Mouse (Mus musculus) embryonic facial prominence, embryonic 13.5 days (tissue): ENCODE measurements at regions not wholly inside any gene's neighbourhood (a gene's known extent, or its start where the extent isn't known, plus 50 kb on each side); places are given as distances from the start of the nearest gene placed in this dataset.

ENCODE experiments used
- ATAC-seq: fragments of 200-750 bp; cut with Nextera tagmentation; 2 replicates; pipeline ENCODE4 v1.8.0; 2017; ENCODE audit warnings: low read depth; ENCODE audit not compliant: insufficient number of reproducible peaks, insufficient read depth, low FRiP score, low TSS enrichment
- H3K27ac ChIP-seq: fragments of 300-500 bp; sonication (generic); 2 replicates; pipeline ENCODE4 v1.5.1; 2015; ENCODE audit warnings: moderate library complexity, mild to moderate bottlenecking, inconsistent platforms
- H3K27me3 ChIP-seq: fragments of 300-500 bp; sonication (generic); 2 replicates; pipeline ENCODE4 v1.6.1; 2015; ENCODE audit warnings: mild to moderate bottlenecking, inconsistent platforms
- H3K36me3 ChIP-seq: fragments of 300-500 bp; sonication (generic); 2 replicates; pipeline ENCODE4 v1.6.1; 2015; ENCODE audit warnings: mild to moderate bottlenecking, inconsistent platforms
- H3K4me1 ChIP-seq: fragments of 300-500 bp; sonication (generic); 2 replicates; pipeline ENCODE4 v1.6.1; 2015; ENCODE audit warnings: inconsistent platforms
- H3K4me2 ChIP-seq: fragments of 300-500 bp; sonication (generic); 2 replicates; pipeline ENCODE4 v1.6.1; 2015; ENCODE audit warnings: moderate library complexity, mild to moderate bottlenecking, inconsistent platforms
- H3K4me3 ChIP-seq: fragments of 300-500 bp; sonication (generic); 2 replicates; pipeline ENCODE4 v1.5.1; 2015; ENCODE audit warnings: mild to moderate bottlenecking, inconsistent platforms
- H3K9ac ChIP-seq: fragments of 300-500 bp; sonication (generic); 2 replicates; pipeline ENCODE4 v1.6.1; 2015; ENCODE audit warnings: mild to moderate bottlenecking, inconsistent platforms
- H3K9me3 ChIP-seq: fragments of 300-500 bp; sonication (generic); 2 replicates; pipeline ENCODE4 v1.6.1; 2016; ENCODE audit warnings: inconsistent platforms
- whole genome bisulfite sequencing: fragments of 180-500 bp; shearing (Covaris S2); methylation state at CpG from one replicate; pipeline ENCODE4 v1.1.7; 2015; ENCODE audit warnings: mixed read lengths; 5-methylcytosine and 5-hydroxymethylcytosine counted together

DNA sequence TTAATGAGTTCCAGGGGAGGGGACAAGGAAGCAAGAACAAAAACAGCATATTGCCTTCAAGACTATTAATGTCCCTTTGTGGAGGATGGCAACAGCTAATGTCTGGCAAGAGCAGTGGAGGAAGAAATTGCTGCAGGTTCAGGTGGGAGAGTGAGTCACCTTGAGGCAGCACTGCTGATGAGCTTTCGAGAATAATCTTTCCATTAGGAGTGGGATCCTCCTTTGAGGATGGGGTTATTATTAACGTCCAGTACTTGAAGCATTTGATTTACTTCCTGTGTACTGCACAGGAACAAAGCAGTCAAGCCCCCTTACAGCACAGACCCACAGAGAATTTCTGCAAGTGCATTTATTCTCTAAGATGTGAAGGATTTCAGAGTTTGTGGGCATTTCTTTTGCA, 671.2 kb upstream of the Stxbp6 start:
- no peak for ATAC-seq
- H3K4me1 ChIP-seq = no peaks in the 10 kb centered on the region

DNA sequence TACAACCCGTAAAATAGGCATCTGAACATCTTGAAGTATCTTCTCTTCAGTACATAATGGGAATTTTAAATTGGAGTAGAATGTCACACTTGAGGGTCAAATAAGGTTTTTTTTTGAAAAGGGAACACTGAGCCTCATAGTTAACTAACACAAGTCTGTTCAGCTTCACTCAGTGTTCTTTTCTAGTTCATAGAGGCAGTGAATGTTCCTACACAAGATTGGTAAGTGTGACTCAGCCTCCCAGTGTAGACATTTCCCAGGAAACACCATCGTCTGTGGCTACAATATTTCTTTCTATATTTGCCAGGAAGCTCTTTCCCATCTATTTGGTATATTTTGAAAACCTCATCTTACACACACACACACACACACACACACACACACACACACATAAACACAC, 670.1 kb upstream of the Stxbp6 start:
- Histone ChIP-seq H3K4me3 (no peak overlapping the region), H3K27me3 (no peaks in the 10 kb centered on the region), H3K36me3 (no peaks in the 10 kb centered on the region), H3K9me3 (no peaks in the 10 kb centered on the region), H3K27ac (no peak overlapping the region), H3K4me1 (no peaks in the 10 kb centered on the region), H3K9ac (no peak overlapping the region), H3K4me2 (no peak overlapping the region)
- no peak for ATAC-seq
- WGBS = 80% methylated on average over 2 of the region's 2 CpGs

More for the DNA sequence above, 671.2 kb upstream of the Stxbp6 start:
- no peaks in the 10 kb centered on the region for H3K9me3 ChIP-seq
- no peak overlapping the region for H3K4me2 ChIP-seq
- no peak overlapping the region for H3K9ac ChIP-seq
- WGBS = 50% methylated on average over 2 of the region's 2 CpGs
- no peak overlapping the region for H3K4me3 ChIP-seq
- H3K36me3 ChIP-seq = no peaks in the 10 kb centered on the region
- H3K27me3 ChIP-seq = no peaks in the 10 kb centered on the region
- H3K27ac ChIP-seq = no peak overlapping the region

DNA sequence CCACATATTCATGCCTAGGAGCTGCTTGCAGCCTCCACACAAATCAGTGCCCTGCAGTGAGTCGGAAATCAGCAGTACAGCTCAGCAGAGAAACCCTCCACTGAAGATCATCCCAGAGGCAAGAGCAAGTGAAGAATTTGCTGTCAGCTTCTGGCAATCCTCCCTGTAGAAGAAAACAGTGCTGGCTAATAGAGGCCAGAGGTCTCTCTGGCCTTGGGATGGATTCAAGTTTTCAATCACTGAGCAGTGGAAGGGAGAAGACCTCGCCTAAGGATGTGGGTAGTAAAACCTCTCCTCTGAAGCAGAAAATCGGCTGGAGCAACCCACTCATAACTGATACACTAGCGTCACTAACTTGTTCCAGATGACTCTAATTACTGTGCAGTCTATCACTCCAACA, 659.2 kb upstream of the Stxbp6 start:
- 19% methylated on average over 4 of the region's 4 CpGs for WGBS
- Histone ChIP-seq H3K4me3 (no peak overlapping the region), H3K4me1 (peaks cover 4% of the 10 kb centered on the region; the same call in 1 of the 2 replicates), H3K27ac (no peak overlapping the region), H3K9ac (no peak overlapping the region), H3K36me3 (no peaks in the 10 kb centered on the region), H3K27me3 (no peaks in the 10 kb centered on the region), H3K4me2 (no peak overlapping the region), H3K9me3 (no peaks in the 10 kb centered on the region)
- no peak for ATAC-seq

DNA sequence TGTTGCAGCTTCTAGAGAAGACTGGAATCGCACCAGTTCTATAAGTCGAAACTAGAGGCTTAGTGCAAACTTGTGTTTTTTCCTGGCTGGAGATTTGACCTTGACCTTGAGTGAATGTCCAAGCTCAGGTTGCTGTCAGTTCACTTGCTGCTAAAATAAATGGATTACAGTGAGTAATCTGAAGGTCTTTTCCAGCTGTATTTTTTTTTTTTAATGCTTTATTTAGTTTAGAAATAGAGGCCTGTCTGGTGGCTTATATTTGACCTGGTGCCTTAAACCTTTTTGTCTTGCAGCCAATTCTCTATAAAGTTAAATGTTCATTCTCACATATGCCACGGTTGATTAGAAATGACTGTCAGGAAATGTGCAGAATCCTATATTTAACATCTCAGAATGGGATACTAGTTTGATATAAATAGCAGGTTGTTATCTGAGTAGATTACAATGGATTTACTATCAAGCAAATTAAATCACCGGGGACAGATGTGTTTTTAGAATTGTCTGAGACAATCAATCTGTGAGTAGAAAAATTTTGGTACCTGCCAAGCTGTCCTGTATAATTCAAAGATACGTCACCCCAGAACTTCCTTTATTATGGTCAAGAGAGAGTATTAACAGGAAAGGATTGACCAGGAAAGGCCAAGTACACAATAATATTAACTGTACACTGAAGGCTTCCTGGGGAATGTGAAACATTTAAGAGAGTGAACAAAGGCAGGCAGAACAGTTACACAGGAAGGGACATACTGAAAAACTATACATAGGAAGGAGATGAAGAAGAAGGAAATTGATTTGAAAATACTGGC, 650.3 kb upstream of the Stxbp6 start:
- Histone ChIP-seq H3K36me3 (no peaks in the 10 kb centered on the region), H3K4me2 (no peak overlapping the region), H3K27me3 (no peaks in the 10 kb centered on the region), H3K4me3 (no peak overlapping the region), H3K4me1 (no peaks in the 10 kb centered on the region), H3K9ac (no peak overlapping the region), H3K9me3 (no peaks in the 10 kb centered on the region), H3K27ac (no peak overlapping the region)
- 80% methylated on average over 5 of the region's 5 CpGs for WGBS
- ATAC-seq = no peak

DNA sequence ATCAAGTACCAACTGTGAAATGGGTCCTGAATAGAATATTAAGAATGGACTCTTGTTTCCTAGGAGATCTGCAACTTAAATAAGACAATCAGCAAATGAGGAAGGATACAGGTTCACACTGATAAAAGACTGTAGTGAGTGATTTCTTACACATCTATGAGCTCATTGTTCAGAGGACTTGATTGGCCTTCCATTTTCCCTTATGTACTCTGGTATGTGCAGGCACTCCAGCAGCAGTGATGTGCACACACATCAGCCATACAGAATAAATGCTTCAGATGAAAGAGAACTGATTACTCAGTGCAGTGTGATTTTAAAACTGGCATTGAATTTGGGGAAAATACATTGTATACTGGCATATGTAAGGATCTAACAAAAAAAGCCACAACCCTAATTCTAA, 636.8 kb upstream of the Stxbp6 start:
- H3K27ac ChIP-seq = no peak overlapping the region

DNA sequence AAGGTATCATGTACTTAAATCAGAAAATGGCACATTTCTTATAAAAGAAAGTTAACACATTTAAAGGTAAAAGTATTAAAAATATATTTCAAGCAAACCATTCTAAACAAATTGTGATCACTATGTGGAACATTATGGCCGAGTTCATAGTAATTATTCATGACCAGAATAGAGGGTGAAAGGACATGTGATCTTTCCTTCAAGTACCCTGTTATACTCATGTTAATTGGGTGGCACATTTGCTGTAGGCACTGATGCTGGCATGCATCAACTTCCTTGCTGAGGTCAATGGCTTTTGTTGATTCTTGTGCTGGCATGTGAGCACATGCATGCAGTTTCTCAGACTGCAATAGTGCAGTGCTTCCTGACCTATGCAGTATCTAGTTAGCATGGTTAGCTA, 636.3 kb upstream of the Stxbp6 start:
- H3K4me3 ChIP-seq = no peak overlapping the region
- no peaks in the 10 kb centered on the region for H3K36me3 ChIP-seq
- WGBS = 68% methylated on average over 1 of the region's 1 CpGs
- no peaks in the 10 kb centered on the region for H3K27me3 ChIP-seq
- no peak overlapping the region for H3K27ac ChIP-seq
- H3K9me3 ChIP-seq = no peaks in the 10 kb centered on the region
- no peaks in the 10 kb centered on the region for H3K4me1 ChIP-seq
- H3K9ac ChIP-seq = no peak overlapping the region
- ATAC-seq = no peak
- no peak overlapping the region for H3K4me2 ChIP-seq

More for the DNA sequence above, 636.8 kb upstream of the Stxbp6 start:
- no peak overlapping the region for H3K4me3 ChIP-seq
- H3K9me3 ChIP-seq = no peaks in the 10 kb centered on the region
- no peaks in the 10 kb centered on the region for H3K36me3 ChIP-seq
- H3K9ac ChIP-seq = no peak overlapping the region
- H3K27me3 ChIP-seq = no peaks in the 10 kb centered on the region
- no peak overlapping the region for H3K4me2 ChIP-seq
- H3K4me1 ChIP-seq = no peaks in the 10 kb centered on the region
- ATAC-seq = no peak

DNA sequence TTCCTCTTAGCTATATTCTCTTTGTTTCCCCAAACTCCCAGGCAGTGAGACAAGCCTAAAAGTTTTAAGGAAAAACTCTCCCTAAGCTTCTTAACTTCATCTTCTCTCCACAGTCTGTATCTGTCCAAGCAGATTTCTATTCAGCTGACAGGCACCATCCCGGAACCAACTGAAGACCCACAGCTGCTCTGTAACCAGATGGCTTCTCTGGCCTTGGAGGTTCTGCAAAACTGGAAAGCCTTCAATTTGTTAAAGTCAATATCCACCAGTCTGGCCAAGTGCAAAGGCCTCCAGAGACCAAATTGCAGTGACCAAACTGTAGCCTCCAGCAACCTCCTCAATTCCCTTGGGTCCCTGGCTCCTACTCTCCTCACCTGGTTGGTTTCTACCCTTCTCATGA, 614.8 kb upstream of the Stxbp6 start:
- Histone ChIP-seq H3K4me3 (no peak overlapping the region), H3K4me1 (no peaks in the 10 kb centered on the region), H3K36me3 (no peaks in the 10 kb centered on the region), H3K9me3 (no peaks in the 10 kb centered on the region), H3K27ac (no peak overlapping the region), H3K4me2 (no peak overlapping the region), H3K27me3 (no peaks in the 10 kb centered on the region), H3K9ac (no peak overlapping the region)
- no peak for ATAC-seq
- 77% methylated on average over 1 of the region's 1 CpGs for WGBS

DNA sequence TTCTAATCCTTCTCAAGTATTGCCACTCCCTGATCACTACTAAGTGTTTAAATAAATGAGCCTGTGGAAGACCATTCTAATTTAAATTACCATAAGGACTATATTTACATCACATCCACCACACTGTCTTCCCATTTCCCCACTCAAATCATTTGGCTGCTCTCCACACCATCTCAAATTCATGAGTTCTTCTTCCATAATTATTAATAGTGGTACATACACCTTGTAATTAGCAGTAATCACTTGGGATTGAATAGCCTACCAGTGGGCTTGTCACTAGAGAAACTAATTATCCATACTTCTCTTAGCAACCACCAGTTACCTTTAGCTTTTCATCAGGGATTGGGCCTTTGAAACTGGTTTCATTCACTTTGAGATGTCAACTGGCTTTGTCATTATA, 612.3 kb upstream of the Stxbp6 start:
- Histone ChIP-seq H3K4me2 (no peak overlapping the region), H3K9me3 (no peaks in the 10 kb centered on the region), H3K4me3 (no peak overlapping the region), H3K27me3 (no peaks in the 10 kb centered on the region), H3K4me1 (no peaks in the 10 kb centered on the region), H3K27ac (no peak overlapping the region), H3K36me3 (no peaks in the 10 kb centered on the region), H3K9ac (no peak overlapping the region)
- no peak for ATAC-seq

DNA sequence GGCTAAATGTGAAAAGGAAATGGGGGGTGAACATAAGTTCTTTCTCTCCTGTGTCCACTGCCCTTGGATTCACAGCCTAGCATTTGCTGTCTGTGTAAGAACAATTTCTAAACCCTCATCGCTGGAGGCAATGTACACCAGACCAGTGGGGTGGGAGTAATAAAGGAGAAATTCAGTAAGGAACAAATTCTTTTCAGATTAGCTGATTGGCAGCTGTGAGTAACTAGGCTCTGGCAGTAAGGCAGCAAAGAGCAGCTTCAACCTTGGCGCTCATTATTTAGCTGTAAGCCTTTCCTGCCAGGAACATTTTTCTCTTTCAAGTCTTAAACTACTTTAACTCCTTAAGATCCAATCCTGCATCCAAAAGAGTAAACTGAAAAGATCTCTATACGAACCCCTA, 597.9 kb upstream of the Stxbp6 start:
- H3K4me3 ChIP-seq = no peak overlapping the region
- H3K27me3 ChIP-seq = no peaks in the 10 kb centered on the region
- H3K27ac ChIP-seq = no peak overlapping the region
- H3K9me3 ChIP-seq = no peaks in the 10 kb centered on the region
- H3K9ac ChIP-seq = no peak overlapping the region
- no peaks in the 10 kb centered on the region for H3K36me3 ChIP-seq
- peaks cover 16% of the 10 kb centered on the region for H3K4me1 ChIP-seq
- 23% methylated on average over 3 of the region's 3 CpGs for WGBS
- no peak overlapping the region for H3K4me2 ChIP-seq
- ATAC-seq = no peak

DNA sequence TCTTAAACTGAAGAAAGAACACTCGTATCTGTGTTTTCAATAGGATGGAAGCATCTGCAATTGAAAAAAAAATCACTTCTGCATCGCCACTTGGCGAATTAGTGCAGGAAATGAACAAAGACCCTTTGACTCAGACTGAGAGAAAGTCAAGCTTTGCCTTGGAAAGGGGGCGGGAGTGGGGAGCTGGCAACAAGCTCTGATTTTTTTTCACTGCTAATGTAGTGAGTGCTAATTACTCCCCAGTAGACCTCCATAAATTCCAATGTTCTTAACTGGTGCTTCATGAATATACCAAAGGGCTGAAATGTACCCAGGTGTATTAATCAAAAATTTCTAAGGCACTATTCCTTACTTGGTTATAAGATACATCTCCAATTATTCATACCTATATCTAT, 597.0 kb upstream of the Stxbp6 start:
- Histone ChIP-seq H3K4me2 (no peak overlapping the region), H3K9ac (no peak overlapping the region), H3K36me3 (no peaks in the 10 kb centered on the region), H3K27ac (no peak overlapping the region), H3K4me1 (peaks cover 16% of the 10 kb centered on the region), H3K27me3 (no peaks in the 10 kb centered on the region), H3K9me3 (no peaks in the 10 kb centered on the region), H3K4me3 (no peak overlapping the region)
- WGBS = 34% methylated on average over 4 of the region's 4 CpGs
- ATAC-seq = no peak

DNA sequence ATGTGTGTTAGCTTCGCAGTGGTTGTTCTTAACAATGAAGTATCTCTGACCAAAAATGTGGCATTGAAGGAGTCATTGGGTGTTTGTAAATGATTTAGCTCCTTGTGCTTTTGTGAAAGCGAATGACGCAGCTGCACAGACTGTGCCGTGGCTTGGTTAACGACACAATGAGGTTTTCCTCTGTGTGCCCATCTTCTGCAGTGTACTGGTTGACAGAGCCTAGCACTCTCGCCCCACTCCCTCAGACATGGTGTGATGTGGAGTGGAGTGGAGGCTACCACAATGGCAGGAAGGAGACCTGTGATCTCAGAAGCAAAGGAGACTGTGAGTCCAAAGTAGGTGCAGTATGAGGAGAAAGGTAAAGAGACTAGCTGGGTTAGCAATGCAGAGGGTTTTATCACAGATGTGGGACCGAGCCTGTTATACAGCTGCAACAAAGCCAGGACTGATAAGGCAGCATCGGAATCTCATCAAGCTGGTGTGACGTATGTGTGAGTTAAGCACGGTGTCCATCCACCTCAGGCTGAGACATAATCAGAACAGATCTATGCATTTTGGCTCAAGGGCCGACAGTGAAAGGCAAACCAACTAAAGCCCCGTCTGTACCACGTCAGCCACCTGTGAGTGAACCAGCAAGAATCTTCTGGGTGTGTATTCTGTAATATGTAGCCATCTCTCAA, 596.5 kb upstream of the Stxbp6 start:
- Histone ChIP-seq H3K9ac (no peak overlapping the region), H3K27me3 (no peaks in the 10 kb centered on the region), H3K4me3 (no peak overlapping the region), H3K36me3 (no peaks in the 10 kb centered on the region), H3K9me3 (no peaks in the 10 kb centered on the region), H3K4me2 (no peak overlapping the region), H3K4me1 (peaks cover 16% of the 10 kb centered on the region), H3K27ac (no peak overlapping the region)
- no peak for ATAC-seq
- 66% methylated on average over 13 of the region's 13 CpGs for WGBS

DNA sequence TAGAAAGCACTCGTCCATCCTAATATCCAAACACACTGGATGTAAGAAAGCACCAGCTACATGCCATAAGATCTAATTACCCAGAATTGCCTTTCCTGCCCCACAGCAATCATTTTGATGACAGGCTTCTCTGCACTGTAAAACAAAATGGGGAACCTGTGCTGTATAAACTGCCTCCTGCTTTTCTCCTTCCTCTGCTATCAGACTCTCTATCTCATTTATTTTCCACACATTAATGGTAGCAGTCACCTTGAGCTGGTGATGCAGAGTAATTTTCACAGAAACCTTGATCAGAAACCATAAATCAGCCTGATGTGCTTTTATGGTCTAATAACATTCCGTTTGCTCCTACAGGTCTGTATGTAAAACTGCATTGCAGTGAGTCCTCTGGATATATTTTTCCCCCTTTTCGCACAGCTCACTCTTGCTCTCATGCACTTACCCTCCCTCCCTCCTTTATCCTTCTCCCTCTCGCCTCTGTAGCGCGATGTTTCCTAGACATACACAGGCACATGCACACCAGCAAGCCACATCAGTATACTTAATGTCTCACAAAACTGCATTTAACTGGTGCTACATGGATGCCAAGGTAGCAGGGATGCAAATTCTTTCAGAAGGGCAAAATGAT, 595.9 kb upstream of the Stxbp6 start:
- whole genome bisulfite sequencing = 68% methylated on average over 6 of the region's 6 CpGs
- H3K4me3 ChIP-seq = no peak overlapping the region
- no peak for ATAC-seq
- no peak overlapping the region for H3K4me2 ChIP-seq
- no peak overlapping the region for H3K27ac ChIP-seq
- no peaks in the 10 kb centered on the region for H3K9me3 ChIP-seq
- peaks cover 16% of the 10 kb centered on the region for H3K4me1 ChIP-seq
- no peaks in the 10 kb centered on the region for H3K27me3 ChIP-seq
- no peaks in the 10 kb centered on the region for H3K36me3 ChIP-seq
- H3K9ac ChIP-seq = no peak overlapping the region
